Mouse (Mus musculus) forebrain, postnatal 0 days (tissue): ENCODE data around the gene Bglap. TPM values are rescaled to one million over a fixed set of nuclear protein-coding genes. Genes with fewer than 3 reads are reported as not detected.

Experiments
- ATAC-seq: fragments of 200-750 bp; cut with Nextera tagmentation; 2 replicates; pipeline ENCODE4 v1.8.0; 2017; ENCODE audit warnings: mild to moderate bottlenecking, moderate library complexity
- DNase-seq: peaks from one replicate; pipeline ENCODE4 v3.0.0-alpha.2; 2015
- H3K27ac ChIP-seq: fragments of 300-500 bp; sonication (generic); 2 replicates; pipeline ENCODE4 v1.5.1; 2014; ENCODE audit warnings: low read depth, mild to moderate bottlenecking, antibody characterized with exemption, low read length, moderate library complexity, mixed read lengths
- H3K27me3 ChIP-seq: fragments of 300-500 bp; sonication (generic); 2 replicates; pipeline ENCODE4 v1.6.1; 2014; ENCODE audit warnings: mild to moderate bottlenecking, low read length, mixed read lengths; ENCODE audit not compliant: insufficient read depth
- H3K36me3 ChIP-seq: fragments of 300-500 bp; sonication (generic); 2 replicates; pipeline ENCODE4 v1.6.1; 2014; ENCODE audit warnings: mild to moderate bottlenecking, moderate library complexity; ENCODE audit not compliant: insufficient read depth
- H3K4me1 ChIP-seq: fragments of 300-500 bp; sonication (generic); 2 replicates; pipeline ENCODE4 v1.6.1; 2014; ENCODE audit warnings: antibody characterized with exemption; ENCODE audit not compliant: insufficient read depth
- H3K4me2 ChIP-seq: fragments of 300-500 bp; sonication (generic); 2 replicates; pipeline ENCODE4 v1.6.1; 2014; ENCODE audit warnings: low read depth, mild to moderate bottlenecking, moderate library complexity
- H3K4me3 ChIP-seq: fragments of 300-500 bp; sonication (generic); 2 replicates; pipeline ENCODE4 v1.5.1; 2014; ENCODE audit warnings: low read depth, low read length, mixed read lengths
- H3K9ac ChIP-seq: fragments of 300-500 bp; sonication (generic); 2 replicates; pipeline ENCODE4 v1.6.1; 2014; ENCODE audit warnings: mild to moderate bottlenecking
- H3K9me3 ChIP-seq: fragments of 300-500 bp; sonication (generic); 2 replicates; pipeline ENCODE4 v1.6.1; 2016; ENCODE audit warnings: low read length
- CTCF ChIP-seq: sonication (generic); IDR thresholded peaks from 2 replicates; pipeline ENCODE4 v1.5.1; 2016; ENCODE audit warnings: antibody characterized with exemption, control low read depth, low read depth
- WGBS: fragments of 180-500 bp; shearing (Covaris S2); extraction: QIAGEN DNeasy Blood & Tissue Kit; methylation state at CpG from one replicate; pipeline ENCODE4 v1.1.7; 2014; 5-methylcytosine and 5-hydroxymethylcytosine counted together
- polyA plus RNA-seq: library from polyadenylated mRNA; unstranded; fragments of >200 nt; fragmentation: Nextera tagmentation; extraction: Ambion mirVana; gene quantifications from 2 replicates; pipeline ENCODE4 v1.2.1, GENCODE M21; 2015
- total RNA-seq: library from RNA; depleted of rRNA; stranded (reverse); fragments of >200 nt; gene quantifications from 2 replicates; pipeline ENCODE4 v1.2.3, GENCODE M21; 2014; rRNA removed

The Bglap gene
- total and polyA plus RNA-seq, 2 experiments from 2014 or later: 0.76 TPM; not detected in 1

DNA sequence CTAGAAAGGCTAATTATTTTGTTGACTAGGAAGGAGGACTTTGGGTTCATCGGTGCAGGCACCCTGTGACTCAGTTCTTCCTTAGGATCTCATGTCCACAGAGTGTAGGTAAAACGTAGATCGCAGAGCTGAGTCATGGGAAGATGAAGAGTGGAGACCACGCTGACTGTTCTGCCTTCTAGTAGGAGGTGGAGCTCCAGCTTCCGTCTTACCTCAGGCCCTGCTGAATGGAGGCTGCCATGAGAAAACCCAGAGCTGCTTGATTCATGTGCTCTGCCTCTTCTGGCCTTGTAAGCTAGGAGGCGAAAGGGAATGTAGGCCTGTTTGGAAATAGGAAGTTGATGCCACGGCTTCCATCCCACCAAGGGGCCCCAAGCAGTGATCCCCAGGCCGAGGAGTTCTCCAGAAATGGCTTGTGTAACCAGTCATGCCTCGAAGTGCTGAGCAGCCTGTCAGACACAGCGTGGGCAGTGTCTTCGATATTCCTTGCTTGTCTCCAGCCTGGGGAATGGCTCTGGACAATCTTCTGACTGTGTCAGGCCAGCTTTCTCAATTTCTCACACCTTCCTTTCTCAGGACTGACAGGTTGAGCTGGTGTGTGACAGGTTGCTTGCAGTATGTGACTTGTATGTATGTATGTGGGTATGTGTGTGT, 46.8 kb downstream of the Bglap start:
- Histone ChIP-seq H3K36me3 (peaks cover 10% of the 10 kb centered on the region), H3K4me2 (peak overlapping the region; percentile 57; the same call in 1 of the 2 replicates), H3K27me3 (no peaks in the 10 kb centered on the region), H3K9ac (no peak overlapping the region), H3K27ac (no peak overlapping the region), H3K4me3 (no peak overlapping the region), H3K9me3 (no peaks in the 10 kb centered on the region), H3K4me1 (peaks cover 16% of the 10 kb centered on the region; the same call in 1 of the 2 replicates)
- WGBS: 86% methylated on average over 11 of the region's 11 CpGs
- DNase-seq (no peak), ATAC-seq (no peak)
- TF ChIP-seq CTCF: no peak

DNA sequence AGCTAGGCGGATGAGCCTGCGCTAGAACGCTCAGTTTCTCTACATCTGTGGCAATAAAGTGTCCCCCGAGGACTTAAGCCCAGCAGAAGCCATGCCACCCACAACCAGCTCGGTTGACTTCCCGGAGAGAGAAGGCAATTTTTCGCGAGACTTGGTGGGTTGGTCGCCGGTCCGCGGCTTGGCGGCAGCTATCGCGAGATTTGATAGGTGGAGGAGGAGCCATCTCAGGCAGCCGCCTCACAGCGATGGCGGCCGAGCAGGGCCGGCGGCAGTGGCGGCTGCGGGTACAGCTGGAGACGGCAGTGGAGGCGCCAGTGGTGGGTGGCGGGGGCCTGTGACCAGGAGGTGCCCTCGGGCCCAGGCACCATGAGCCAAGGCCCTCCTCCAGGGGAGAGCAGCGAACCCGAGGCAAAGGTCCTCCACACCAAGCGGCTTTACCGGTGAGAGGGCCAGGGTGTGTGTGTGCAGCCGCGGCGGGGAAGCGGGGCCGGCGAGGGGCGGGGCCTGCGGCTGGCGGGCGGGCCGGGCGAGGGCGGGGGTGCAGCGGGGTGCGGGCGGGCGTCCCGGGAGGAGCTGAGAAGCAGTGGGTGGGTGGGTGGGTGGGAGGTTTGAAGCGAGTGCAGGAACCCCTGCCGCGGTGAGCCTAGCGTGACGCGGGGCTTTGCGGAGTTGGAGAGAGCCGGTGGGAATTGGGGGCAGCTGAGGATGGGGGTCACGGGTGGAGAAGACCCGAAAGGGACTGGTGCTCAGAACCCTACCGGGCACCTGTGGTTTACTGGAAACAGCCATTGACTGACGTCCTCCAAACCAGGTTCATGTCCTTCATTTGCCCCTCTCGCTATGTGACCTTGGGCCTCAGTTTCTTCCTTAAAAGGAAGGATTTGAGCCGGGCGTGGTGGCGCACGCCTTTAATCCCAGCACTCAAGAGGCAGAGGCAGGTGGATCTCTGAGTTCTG, 47.9 kb downstream of the Bglap start, which contains the start of the genes Tmem79 and Smg5:
Gene Tmem79 (minus strand): TSS at position 91 of the 956 bp plus-strand sequence.
Gene Smg5 (plus strand): TSS at position 203 of the 956 bp plus-strand sequence.
- Histone ChIP-seq H3K9me3 (no peaks in the 10 kb centered on the region), H3K4me3 (peak within 1 kb of the TSS; percentile 89), H3K4me2 (peak within 1 kb of the TSS; percentile 78), H3K4me1 (peaks cover 16% of the 10 kb centered on the region; the same call in 1 of the 2 replicates), H3K9ac (peak within 1 kb of the TSS; percentile 88), H3K36me3 (no peaks in the 10 kb centered on the region), H3K27me3 (no peaks in the 10 kb centered on the region), H3K27ac (peak within 1 kb of the TSS; percentile 95)
- TF ChIP-seq CTCF: no peak
- DNase-seq (peak; percentile 96), ATAC-seq (peak; percentile 98)
- WGBS: 4% methylated on average over 58 of the region's 66 CpGs

DNA sequence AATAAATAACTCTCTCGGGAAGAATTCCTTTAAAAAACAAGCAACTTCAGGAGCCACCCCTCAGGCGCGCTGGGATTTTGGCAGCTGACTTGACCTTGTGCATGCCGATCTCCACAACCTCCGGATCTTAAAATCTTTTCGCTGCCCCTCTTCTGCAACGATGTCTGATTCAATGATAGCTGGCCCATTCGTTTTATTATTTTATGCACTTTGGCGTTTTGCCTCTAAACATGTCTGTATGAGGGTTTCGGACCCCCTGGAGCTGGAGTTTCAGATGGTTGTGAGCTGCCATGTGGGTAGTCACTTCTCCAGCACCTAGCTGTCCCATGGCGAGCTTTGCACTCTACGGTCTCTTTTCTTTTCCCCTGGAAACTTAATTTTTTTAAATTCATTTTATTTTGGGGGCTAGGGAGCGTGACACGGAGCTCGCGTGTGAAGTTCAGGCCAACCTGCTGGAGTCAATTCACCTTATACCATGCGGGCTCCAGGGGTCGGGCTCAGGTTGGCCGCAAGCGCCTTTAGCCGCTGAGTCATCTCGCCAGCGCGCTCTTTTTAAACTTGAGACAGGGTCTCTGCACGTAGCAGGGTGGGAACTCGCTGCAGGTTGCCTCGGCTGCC, 48.7 kb downstream of the Bglap start:
- H3K4me3 ChIP-seq: peak overlapping the region; percentile 89
- peak overlapping the region; percentile 88 for H3K9ac ChIP-seq
- no peaks in the 10 kb centered on the region for H3K27me3 ChIP-seq
- H3K36me3 ChIP-seq: no peaks in the 10 kb centered on the region
- H3K9me3 ChIP-seq: no peaks in the 10 kb centered on the region
- DNase-seq (no peak), ATAC-seq (peak; percentile 48)
- H3K27ac ChIP-seq: peak overlapping the region; percentile 95
- peaks cover 16% of the 10 kb centered on the region; the same call in 1 of the 2 replicates for H3K4me1 ChIP-seq
- H3K4me2 ChIP-seq: peak overlapping the region; percentile 78
- WGBS: 2% methylated on average over 27 of the region's 27 CpGs
- TF ChIP-seq CTCF: no peak

DNA sequence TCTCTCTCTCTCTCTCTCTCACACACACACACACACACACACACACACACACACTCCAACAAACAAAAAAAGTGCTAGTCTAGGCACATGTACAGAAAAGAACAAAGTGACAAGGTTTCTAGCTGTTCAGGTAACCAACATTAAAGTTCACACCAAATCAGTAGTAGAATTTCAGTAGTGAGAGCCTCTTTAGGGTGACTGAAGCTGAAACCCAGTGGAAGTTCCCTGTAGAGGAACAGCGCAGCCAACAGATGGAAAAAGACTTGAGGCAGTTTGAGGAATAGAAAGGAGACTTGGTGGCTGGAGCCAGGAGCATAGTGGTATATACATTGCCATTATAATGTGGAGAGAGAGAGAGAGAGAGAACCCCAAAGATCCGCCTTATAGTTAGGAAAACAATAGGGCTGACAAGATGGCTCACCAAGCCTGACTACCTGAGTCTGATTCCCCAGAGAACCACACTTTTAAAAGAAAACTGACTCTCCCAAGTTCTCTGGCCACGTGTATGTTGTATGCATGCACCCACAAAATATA, 49.3 kb downstream of the Bglap start:
- H3K4me2 ChIP-seq: peak overlapping the region; percentile 78
- ATAC-seq (no peak), DNase-seq (no peak)
- H3K9me3 ChIP-seq: no peaks in the 10 kb centered on the region
- H3K4me3 ChIP-seq: peak overlapping the region; percentile 89
- H3K9ac ChIP-seq: peak overlapping the region; percentile 88; the same call in 1 of the 2 replicates
- H3K4me1 ChIP-seq: peaks cover 16% of the 10 kb centered on the region; the same call in 1 of the 2 replicates
- TF ChIP-seq CTCF: no peak
- WGBS: 35% methylated on average over 3 of the region's 3 CpGs
- H3K27me3 ChIP-seq: no peaks in the 10 kb centered on the region
- H3K36me3 ChIP-seq: no peaks in the 10 kb centered on the region
- no peak overlapping the region for H3K27ac ChIP-seq

DNA sequence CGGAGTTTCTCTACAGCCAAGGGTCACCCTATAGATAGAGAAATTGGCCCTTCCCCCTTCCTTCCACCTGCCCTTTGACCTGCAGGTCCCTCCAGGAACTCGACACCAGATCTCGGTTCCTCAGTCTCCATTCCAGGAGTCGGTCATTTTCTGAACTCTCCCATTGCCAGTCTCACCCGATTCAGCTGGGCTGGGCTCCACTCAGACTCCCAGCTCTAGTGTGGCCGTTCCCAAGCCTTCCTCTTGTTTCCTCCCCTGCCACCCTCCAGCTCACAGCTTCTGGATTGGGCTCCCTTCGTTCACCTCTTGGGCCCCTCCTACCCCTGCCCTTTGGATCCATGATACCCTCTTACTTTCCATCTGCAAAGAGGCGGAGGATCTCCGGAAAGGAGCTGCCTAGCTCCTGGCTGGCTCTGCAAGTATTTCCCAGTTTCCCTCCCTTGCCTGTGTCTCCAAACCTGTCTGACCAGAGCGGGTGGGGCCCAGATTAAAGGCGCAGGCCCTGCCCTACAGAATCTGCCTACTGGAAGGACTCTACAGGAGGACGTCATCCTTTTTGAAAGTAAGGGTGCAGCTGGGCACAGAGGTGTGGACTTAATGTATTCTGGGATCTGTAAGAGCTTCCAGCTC, 50.1 kb downstream of the Bglap start:
- no peak for ATAC-seq
- 0 out of 2 replicates have a peak, but pooled peaks cover 6% of the 10 kb centered on the region for H3K36me3 ChIP-seq
- no peak overlapping the region for H3K9ac ChIP-seq
- TF ChIP-seq CTCF: no peak
- no peak overlapping the region for H3K4me3 ChIP-seq
- peaks cover 16% of the 10 kb centered on the region; the same call in 1 of the 2 replicates for H3K4me1 ChIP-seq
- H3K27me3 ChIP-seq: no peaks in the 10 kb centered on the region
- 71% methylated on average over 12 of the region's 12 CpGs for WGBS
- H3K4me2 ChIP-seq: no peak overlapping the region
- no peak overlapping the region for H3K27ac ChIP-seq
- no peaks in the 10 kb centered on the region for H3K9me3 ChIP-seq
- DNase-seq: no peak

Other genes with a start within 250 kb of the Bglap start
- gene Mef2d, start 242.1 kb downstream of the Bglap start, total RNA-seq: 45.0 and 53.0 TPM in 2 replicates
- 30.9 and 34.0 TPM in 2 replicates for gene Mef2d, start 242.1 kb downstream of the Bglap start, polyA plus RNA-seq
- gene Rhbg, start 129.8 kb downstream of the Bglap start, total RNA-seq: 0.19 TPM in 1 of 2 replicates, not detected in the other
- gene Rhbg, start 129.8 kb downstream of the Bglap start, polyA plus RNA-seq: 0.21 and 0.25 TPM in 2 replicates
- 0.69 TPM in 1 of 2 replicates, not detected in the other for gene Gm38392, start 97.3 kb downstream of the Bglap start, total RNA-seq
- gene Gm38392, start 97.3 kb downstream of the Bglap start, polyA plus RNA-seq: 0.16 TPM in 1 of 2 replicates, not detected in the other
- 1.2 and 5.0 TPM in 2 replicates for gene Tsacc, start 87.5 kb downstream of the Bglap start, total RNA-seq
- 11.9 and 12.0 TPM in 2 replicates for gene Tsacc, start 87.5 kb downstream of the Bglap start, polyA plus RNA-seq
- gene Cct3, start 87.3 kb downstream of the Bglap start, total RNA-seq: 373 and 393 TPM in 2 replicates
- 440 and 452 TPM in 2 replicates for gene Cct3, start 87.3 kb downstream of the Bglap start, polyA plus RNA-seq
- gene Glmp, start 59.4 kb downstream of the Bglap start, total RNA-seq: 44.8 and 55.2 TPM in 2 replicates
- 118 and 125 TPM in 2 replicates for gene Glmp, start 59.4 kb downstream of the Bglap start, polyA plus RNA-seq
- gene Tmem79, start 48.3 kb downstream of the Bglap start, total RNA-seq: 0.33 and 1.5 TPM in 2 replicates
- gene Tmem79, start 48.3 kb downstream of the Bglap start, polyA plus RNA-seq: 0.79 and 0.92 TPM in 2 replicates
- gene Smg5, start 48.2 kb downstream of the Bglap start, total RNA-seq: 85.3 and 96.5 TPM in 2 replicates
- 29.2 and 33.8 TPM in 2 replicates for gene Smg5, start 48.2 kb downstream of the Bglap start, polyA plus RNA-seq
- gene Paqr6, start 19.9 kb downstream of the Bglap start, total RNA-seq: 1.3 and 3.3 TPM in 2 replicates
- gene Paqr6, start 19.9 kb downstream of the Bglap start, polyA plus RNA-seq: 2.7 and 3.0 TPM in 2 replicates
- not detected in 2 replicates for gene Bglap3, start 11.7 kb downstream of the Bglap start, total RNA-seq
- gene Bglap3, start 11.7 kb downstream of the Bglap start, polyA plus RNA-seq: not detected in 2 replicates
- 9.2 TPM in 1 of 2 replicates, not detected in the other for gene Bglap2, start 5.8 kb downstream of the Bglap start, total RNA-seq
- not detected in 2 replicates for gene Bglap2, start 5.8 kb downstream of the Bglap start, polyA plus RNA-seq
- gene Pmf1, start 25.9 kb upstream of the Bglap start, total RNA-seq: 22.5 and 23.8 TPM in 2 replicates
- gene Pmf1, start 25.9 kb upstream of the Bglap start, polyA plus RNA-seq: 27.4 and 30.5 TPM in 2 replicates
- gene Slc25a44, start 40.7 kb upstream of the Bglap start, total RNA-seq: 51.4 and 63.3 TPM in 2 replicates
- gene Slc25a44, start 40.7 kb upstream of the Bglap start, polyA plus RNA-seq: 35.6 and 36.9 TPM in 2 replicates
- gene Sema4a, start 76.7 kb upstream of the Bglap start, total RNA-seq: 31.5 and 33.0 TPM in 2 replicates
- gene Sema4a, start 76.7 kb upstream of the Bglap start, polyA plus RNA-seq: 19.1 and 25.8 TPM in 2 replicates
- gene Lmna, start 125.5 kb upstream of the Bglap start, total RNA-seq: 49.4 and 71.3 TPM in 2 replicates
- gene Lmna, start 125.5 kb upstream of the Bglap start, polyA plus RNA-seq: 51.4 and 52.9 TPM in 2 replicates
- 64.5 and 71.9 TPM in 2 replicates for gene Mex3a, start 147.9 kb upstream of the Bglap start, total RNA-seq
- 16.2 and 20.5 TPM in 2 replicates for gene Mex3a, start 147.9 kb upstream of the Bglap start, polyA plus RNA-seq
- gene Rab25, start 163.8 kb upstream of the Bglap start, total RNA-seq: not detected in 2 replicates
- 0.33 TPM in 1 of 2 replicates, not detected in the other for gene Rab25, start 163.8 kb upstream of the Bglap start, polyA plus RNA-seq
- 52.2 and 55.5 TPM in 2 replicates for gene Lamtor2, start 168.6 kb upstream of the Bglap start, total RNA-seq
- 186 and 202 TPM in 2 replicates for gene Lamtor2, start 168.6 kb upstream of the Bglap start, polyA plus RNA-seq
- 102 and 116 TPM in 2 replicates for gene Ubqln4, start 169.3 kb upstream of the Bglap start, total RNA-seq
- gene Ubqln4, start 169.3 kb upstream of the Bglap start, polyA plus RNA-seq: 29.3 and 30.8 TPM in 2 replicates
- gene Ssr2, start 191.4 kb upstream of the Bglap start, total RNA-seq: 170 and 254 TPM in 2 replicates
- gene Ssr2, start 191.4 kb upstream of the Bglap start, polyA plus RNA-seq: 204 and 233 TPM in 2 replicates
- 78.8 and 82.2 TPM in 2 replicates for gene Arhgef2, start 221.5 kb upstream of the Bglap start, total RNA-seq
- 37.1 and 66.7 TPM in 2 replicates for gene Arhgef2, start 221.5 kb upstream of the Bglap start, polyA plus RNA-seq